Mouse (Mus musculus): ENCODE data around the gene Rpl10. TPM values are rescaled to one million over a fixed set of nuclear protein-coding genes. Genes with fewer than 3 reads are reported as not detected.
A peak's percentile ranks its signal among the peaks of the same experiment; 100 is the strongest.

Rpl10 gene
- polyA plus RNA-seq, 1 experiment = 13.0 TPM

- H3K4me1 ChIP-seq (ENCODE audit: control insufficient read depth, insufficient read depth, insufficient read length, low read length) = no peaks in the 10 kb centered on the region
- peak overlapping the region; percentile 24 for H3K27ac ChIP-seq (replicated peaks; ENCODE audit: low read depth, low read length)
- no peak overlapping the region for H3K4me3 ChIP-seq (ENCODE audit: insufficient read depth, low read depth, low read length)
Observed at GRCm38 (mm10) chrX:74299721-74300120, 29.1 kb downstream of the Rpl10 start.

GRCm38 (mm10) chrX:74304867-74305700 is 34.5 kb downstream of the Rpl10 start, which contains the start of gene Gdi1:
Gene Gdi1, plus strand, starts transcription at chrX:74304998.
- H3K4me3 ChIP-seq (ENCODE audit: insufficient read depth, low read depth, low read length) = peak within 1 kb of the TSS; percentile 98
- peaks cover 2% of the 10 kb centered on the region; the same call in 1 of the 2 replicates for H3K4me1 ChIP-seq (ENCODE audit: control insufficient read depth, insufficient read depth, insufficient read length, low read length)
- peak within 1 kb of the TSS; percentile 97 for H3K27ac ChIP-seq (replicated peaks; ENCODE audit: low read depth, low read length)

- Histone ChIP-seq H3K4me1 (ENCODE audit: control insufficient read depth, insufficient read depth, insufficient read length, low read length) (no peaks in the 10 kb centered on the region; the same call in 1 of the 2 replicates), H3K27ac (replicated peaks; ENCODE audit: low read depth, low read length) (peak within 1 kb of the TSS; percentile 86), H3K4me3 (ENCODE audit: insufficient read depth, low read depth, low read length) (peak within 1 kb of the TSS; percentile 95)
Observed at GRCm38 (mm10) chrX:74312540-74313464, 42.2 kb downstream of the Rpl10 start, which contains the start of gene Fam50a. Gene Fam50a, plus strand, starts transcription at chrX:74313033.

Other genes starting within 250 kb of the Rpl10 start
- 41.9 and 67.7 TPM in 2 replicates for gene Irak1, start 246.9 kb upstream of the Rpl10 start, polyA plus RNA-seq (2012; ENCODE audit: insufficient read depth, insufficient read length, missing spikeins)
- gene Opn1mw, start 143.3 kb upstream of the Rpl10 start, polyA plus RNA-seq (2012; ENCODE audit: insufficient read depth, insufficient read length, missing spikeins) = not detected in 2 replicates
- gene Mecp2, start 135.4 kb upstream of the Rpl10 start, polyA plus RNA-seq (2012; ENCODE audit: insufficient read depth, insufficient read length, missing spikeins) = 9.8 and 10.8 TPM in 2 replicates
- gene Tex28, start 103.0 kb upstream of the Rpl10 start, polyA plus RNA-seq (2012; ENCODE audit: insufficient read depth, insufficient read length, missing spikeins) = not detected in 2 replicates
- not detected in 2 replicates for gene Tktl1, start 93.6 kb upstream of the Rpl10 start, polyA plus RNA-seq (2012; ENCODE audit: insufficient read depth, insufficient read length, missing spikeins)
- gene Flna, start 21.0 kb upstream of the Rpl10 start, polyA plus RNA-seq (2012; ENCODE audit: insufficient read depth, insufficient read length, missing spikeins) = 24.7 and 28.9 TPM in 2 replicates
- gene Emd, start 16.1 kb upstream of the Rpl10 start, polyA plus RNA-seq (2012; ENCODE audit: insufficient read depth, insufficient read length, missing spikeins) = 18.7 and 31.6 TPM in 2 replicates
- 45.1 and 49.6 TPM in 2 replicates for gene Taz, start 11.1 kb downstream of the Rpl10 start, polyA plus RNA-seq (2012; ENCODE audit: insufficient read depth, insufficient read length, missing spikeins)
- 9.9 and 11.9 TPM in 2 replicates for gene Dnase1l1, start 11.5 kb downstream of the Rpl10 start, polyA plus RNA-seq (2012; ENCODE audit: insufficient read depth, insufficient read length, missing spikeins)
- 84.3 and 85.2 TPM in 2 replicates for gene Atp6ap1, start 26.3 kb downstream of the Rpl10 start, polyA plus RNA-seq (2012; ENCODE audit: insufficient read depth, insufficient read length, missing spikeins)
- 62.2 and 64.9 TPM in 2 replicates for gene Gdi1, start 34.2 kb downstream of the Rpl10 start, polyA plus RNA-seq (2012; ENCODE audit: insufficient read depth, insufficient read length, missing spikeins)
- gene Fam50a, start 42.2 kb downstream of the Rpl10 start, polyA plus RNA-seq (2012; ENCODE audit: insufficient read depth, insufficient read length, missing spikeins) = 31.9 and 34.9 TPM in 2 replicates
- 0.75 and 1.5 TPM in 2 replicates for gene Plxna3, start 58.3 kb downstream of the Rpl10 start, polyA plus RNA-seq (2012; ENCODE audit: insufficient read depth, insufficient read length, missing spikeins)
- 85.5 and 92.6 TPM in 2 replicates for gene Lage3, start 82.8 kb downstream of the Rpl10 start, polyA plus RNA-seq (2012; ENCODE audit: insufficient read depth, insufficient read length, missing spikeins)
- 48.6 and 54.3 TPM in 2 replicates for gene Ubl4a, start 102.4 kb downstream of the Rpl10 start, polyA plus RNA-seq (2012; ENCODE audit: insufficient read depth, insufficient read length, missing spikeins)
- 6.3 and 7.3 TPM in 2 replicates for gene Slc10a3, start 102.5 kb downstream of the Rpl10 start, polyA plus RNA-seq (2012; ENCODE audit: insufficient read depth, insufficient read length, missing spikeins)
- gene Fam3a, start 122.5 kb downstream of the Rpl10 start, polyA plus RNA-seq (2012; ENCODE audit: insufficient read depth, insufficient read length, missing spikeins) = 17.3 and 20.5 TPM in 2 replicates
- gene Ikbkg, start 122.5 kb downstream of the Rpl10 start, polyA plus RNA-seq (2012; ENCODE audit: insufficient read depth, insufficient read length, missing spikeins) = 17.2 and 19.9 TPM in 2 replicates
- 221 and 233 TPM in 2 replicates for gene G6pdx, start 158.4 kb downstream of the Rpl10 start, polyA plus RNA-seq (2012; ENCODE audit: insufficient read depth, insufficient read length, missing spikeins)
- not detected in 2 replicates for gene Gm6880, start 210.6 kb downstream of the Rpl10 start, polyA plus RNA-seq (2012; ENCODE audit: insufficient read depth, insufficient read length, missing spikeins)

All from brown adipose tissue, adult 24 weeks (tissue).